Comparison of ENCODE assay signal across 12 mouse cellular contexts in the genomic region with DNA sequence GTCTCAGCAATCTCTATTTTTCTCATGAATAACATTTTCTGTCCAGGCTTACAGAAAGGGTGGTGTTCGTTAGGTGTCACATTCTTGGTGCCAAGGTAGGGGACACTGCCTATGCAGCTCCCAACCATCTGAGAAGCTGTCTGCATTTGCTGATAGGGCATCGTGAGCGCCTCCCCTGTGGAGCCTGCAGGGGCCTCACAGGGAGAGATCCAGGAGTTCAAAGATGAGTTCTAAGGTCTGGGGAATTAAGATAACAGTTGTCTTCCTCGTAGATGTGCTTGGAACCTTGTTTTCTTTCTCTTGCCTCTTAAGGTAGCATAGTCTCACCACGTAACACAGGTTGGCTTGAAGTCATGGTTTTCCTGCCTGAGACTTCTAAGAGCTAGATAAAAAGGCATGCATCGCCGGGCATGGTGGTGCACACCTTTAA. TPM values are rescaled to one million over a fixed set of nuclear protein-coding genes. Genes with fewer than 3 reads are reported as not detected.
DNase-seq lines count a peak whose midpoint lies in the region; ATAC-seq and TF ChIP-seq lines count a peak whose summit lies in the region.
"Had no signal": no experiment of that assay in that cellular context is flagged by ENCODE, and none has a peak within 500 bp of the region (broad histone marks: within the 10 kb centered on the region; RNA-seq: fewer than 3 reads in every experiment).

No protein-coding gene starts in this region.

- H3K27me3 ChIP-seq in heart, postnatal 0 days (ENCODE audit: control insufficient read depth, insufficient read depth, low read length) = no peaks in the 10 kb centered on the region
- H3K27me3 ChIP-seq in intestine, embryonic 15.5 days (replicated peaks) = no peaks in the 10 kb centered on the region
- no peaks in the 10 kb centered on the region for H3K27me3 ChIP-seq in hindbrain, embryonic 10.5 days (ENCODE audit: insufficient read depth, poor library complexity, severe bottlenecking)
- H3K27me3 ChIP-seq: midbrain, embryonic 12.5 days had no signal

- WGBS in heart, postnatal 0 days = 57% methylated on average over 7 of the region's 7 CpGs
- WGBS in bone marrow, adult 2 months = 44% methylated on average over 7 of the region's 7 CpGs
- WGBS in intestine, embryonic 15.5 days = 69% methylated on average over 7 of the region's 7 CpGs
- 74% methylated on average over 7 of the region's 7 CpGs for WGBS in hindbrain, embryonic 10.5 days

- no peak for TF ChIP-seq POLR2A in bone marrow, adult 2 months (IDR thresholded peaks at IDR 0.05; ENCODE audit: borderline replicate concordance, control insufficient read depth, low read depth, low read length)

- no peaks in the 10 kb centered on the region for H3K9me3 ChIP-seq in heart, postnatal 0 days (replicated peaks; ENCODE audit: control insufficient read depth, low read length)
- no peaks in the 10 kb centered on the region for H3K9me3 ChIP-seq in intestine, embryonic 15.5 days
- H3K9me3 ChIP-seq in hindbrain, embryonic 10.5 days = no peaks in the 10 kb centered on the region
- H3K9me3 ChIP-seq: midbrain, embryonic 12.5 days had no signal

- H3K9ac ChIP-seq in heart, postnatal 0 days (replicated peaks; ENCODE audit: low read depth, low read length) = no peak overlapping the region; the same call in 1 of the 2 replicates
- no peak overlapping the region for H3K9ac ChIP-seq in intestine, embryonic 15.5 days
- H3K9ac ChIP-seq: midbrain, embryonic 12.5 days had no signal

- no peak for TF ChIP-seq EP300 in heart, postnatal 0 days (IDR thresholded peaks at IDR 0.05; ENCODE audit: low read depth)

- H3K4me1 ChIP-seq in heart, postnatal 0 days (ENCODE audit: control insufficient read depth, insufficient read depth) = peaks cover 15% of the 10 kb centered on the region; the same call in 1 of the 2 replicates
- peaks cover 3% of the 10 kb centered on the region for H3K4me1 ChIP-seq in bone marrow, adult 2 months (ENCODE audit: control insufficient read depth, insufficient read depth, low read length)
- H3K4me1 ChIP-seq in intestine, embryonic 15.5 days (replicated peaks) = peaks cover 2% of the 10 kb centered on the region; the same call in 1 of the 2 replicates
- H3K4me1 ChIP-seq in hindbrain, embryonic 10.5 days (replicated peaks) = peaks cover 5% of the 10 kb centered on the region; the same call in 1 of the 2 replicates
- H3K4me1 ChIP-seq: midbrain, embryonic 12.5 days had no signal

- TF ChIP-seq CTCF in heart, postnatal 0 days (IDR thresholded peaks at IDR 0.05; ENCODE audit: low read depth) = no peak
- no peak for TF ChIP-seq CTCF in bone marrow, adult 2 months (IDR thresholded peaks at IDR 0.05; ENCODE audit: control insufficient read depth, insufficient read depth, low read length)

- intact Hi-C loops in heart, postnatal 25 days (cut with DNase I) = loop anchor here (1.0 to 2.0 kb wide), 2 partner anchors 35 to 84 kb away; partner anchors contain the start of gene Il10rb

- H3K4me2 ChIP-seq in heart, postnatal 0 days (ENCODE audit: low read depth, low read length) = no peak overlapping the region
- H3K4me2 ChIP-seq in intestine, embryonic 15.5 days (replicated peaks) = no peak overlapping the region
- H3K4me2 ChIP-seq: midbrain, embryonic 12.5 days had no signal

- no peak for DNase-seq in heart, postnatal 0 days (ENCODE audit: low spot score)
- no peak for DNase-seq in heart, postnatal 25 days (ENCODE audit: low spot score)
- peak; percentile 58 for DNase-seq in naive thymus-derived CD4-positive, alpha-beta T cell, adult 2 months (ENCODE audit: low read depth)
- DNase-seq in hindbrain, embryonic 10.5 days (ENCODE audit: low spot score) = no peak
- DNase-seq in layer of hippocampus, adult 9-11 months = no peak
- DNase-seq in gastrocnemius, postnatal 25 days = no peak

- H3K27ac ChIP-seq in heart, postnatal 0 days (ENCODE audit: low read depth) = peak overlapping the region; percentile 49; the same call in 1 of the 2 replicates
- peak overlapping the region; percentile 95 for H3K27ac ChIP-seq in bone marrow, adult 2 months (ENCODE audit: control insufficient read depth, insufficient read depth, low read depth, low read length, poor library complexity)
- 0 out of 2 replicates have a peak overlapping the region, but pooled peaks have one; percentile 6 for H3K27ac ChIP-seq in intestine, embryonic 15.5 days
- H3K27ac ChIP-seq in hindbrain, embryonic 10.5 days = no peak overlapping the region
- H3K27ac ChIP-seq: midbrain, embryonic 12.5 days had no signal

- 0 out of 2 replicates have a peak, but pooled peaks have one; percentile 3 for ATAC-seq in heart, postnatal 0 days (ENCODE audit: insufficient read depth, low read depth)
- ATAC-seq in intestine, embryonic 15.5 days = peak; percentile 92
- ATAC-seq: forebrain, embryonic 16.5 days had no signal

- H3K36me3 ChIP-seq in heart, postnatal 0 days (replicated peaks; ENCODE audit: control insufficient read depth, insufficient read depth, low read length) = no peaks in the 10 kb centered on the region
- no peaks in the 10 kb centered on the region for H3K36me3 ChIP-seq in intestine, embryonic 15.5 days
- H3K36me3 ChIP-seq in hindbrain, embryonic 10.5 days = no peaks in the 10 kb centered on the region
- H3K36me3 ChIP-seq: midbrain, embryonic 12.5 days had no signal

- no peak overlapping the region for H3K4me3 ChIP-seq in heart, postnatal 0 days (ENCODE audit: low read depth, low read length)
- H3K4me3 ChIP-seq in bone marrow, adult 2 months (replicated peaks; ENCODE audit: control insufficient read depth, low read depth, low read length) = no peak overlapping the region
- H3K4me3 ChIP-seq in intestine, embryonic 15.5 days (replicated peaks) = no peak overlapping the region
- no peak overlapping the region for H3K4me3 ChIP-seq in hindbrain, embryonic 10.5 days
- H3K4me3 ChIP-seq: left cerebral cortex, adult 2 months; midbrain, embryonic 12.5 days had no signal

RNA-seq across cellular contexts. Expression of gene Il10rb, which starts 35.9 kb away (rescaled TPM):
- 44.4 and 63.3 TPM in 2 replicates for total RNA-seq in heart, postnatal 0 days (2014; rRNA removed; ENCODE audit: low replicate concordance)
- 89.0 and 99.4 TPM in 2 replicates for polyA plus RNA-seq in heart, postnatal 0 days (2015; fragmentation: Nextera tagmentation; extraction: Ambion mirVana)
- 100 to 1,000 TPM in 1 of 2 experiments, 10 to 100 TPM in 1; 97.5 to 105 TPM for total RNA-seq in heart, postnatal 25 days (2021)
- polyA plus RNA-seq in bone marrow, adult 2 months (2011; ENCODE audit: insufficient read depth, insufficient read length, low replicate concordance, missing spikeins) = 24.1 and 25.9 TPM in 2 replicates
- 64.8 and 74.4 TPM in 2 replicates for polyA plus RNA-seq in intestine, embryonic 15.5 days (2015; fragmentation: Nextera tagmentation; extraction: Ambion mirVana)
- 7.1 and 8.6 TPM in 2 replicates for polyA plus RNA-seq in hindbrain, embryonic 10.5 days (2016; fragmentation: Nextera tagmentation; extraction: Ambion mirVana)
- 1 to 10 TPM; 5.0 to 6.3 TPM for total RNA-seq in gastrocnemius, postnatal 25 days (2021)

RNA-seq across cellular contexts. Expression of gene Ifnar1, which starts 43.2 kb away (rescaled TPM):
- total RNA-seq in heart, postnatal 0 days (2014; rRNA removed; ENCODE audit: low replicate concordance) = 32.6 and 42.6 TPM in 2 replicates
- polyA plus RNA-seq in heart, postnatal 0 days (2015; fragmentation: Nextera tagmentation; extraction: Ambion mirVana) = 23.7 and 24.0 TPM in 2 replicates
- total RNA-seq in heart, postnatal 25 days (2021) = 10 to 100 TPM; 30.5 to 39.7 TPM
- polyA plus RNA-seq in bone marrow, adult 2 months (2011; ENCODE audit: insufficient read depth, insufficient read length, low replicate concordance, missing spikeins) = 10.3 and 15.9 TPM in 2 replicates
- 40.1 and 42.0 TPM in 2 replicates for polyA plus RNA-seq in intestine, embryonic 15.5 days (2015; fragmentation: Nextera tagmentation; extraction: Ambion mirVana)
- 49.8 and 50.5 TPM in 2 replicates for polyA plus RNA-seq in hindbrain, embryonic 10.5 days (2016; fragmentation: Nextera tagmentation; extraction: Ambion mirVana)
- 10 to 100 TPM; 11.3 to 15.4 TPM for total RNA-seq in gastrocnemius, postnatal 25 days (2021)

RNA-seq across cellular contexts. Expression of gene Gm21970, which starts 50.3 kb away (rescaled TPM):
- 2.4 TPM in 1 of 2 replicates, not detected in the other for total RNA-seq in heart, postnatal 0 days (2014; rRNA removed; ENCODE audit: low replicate concordance)
- polyA plus RNA-seq in heart, postnatal 0 days (2015; fragmentation: Nextera tagmentation; extraction: Ambion mirVana) = 0.27 TPM in 1 of 2 replicates, not detected in the other
- total RNA-seq in heart, postnatal 25 days (2021) = not detected
- not detected in 2 replicates for polyA plus RNA-seq in bone marrow, adult 2 months (2011; ENCODE audit: insufficient read depth, insufficient read length, low replicate concordance, missing spikeins)
- not detected in 2 replicates for polyA plus RNA-seq in intestine, embryonic 15.5 days (2015; fragmentation: Nextera tagmentation; extraction: Ambion mirVana)
- not detected in 2 replicates for polyA plus RNA-seq in hindbrain, embryonic 10.5 days (2016; fragmentation: Nextera tagmentation; extraction: Ambion mirVana)
- not detected for total RNA-seq in gastrocnemius, postnatal 25 days (2021)
- total RNA-seq: adrenal gland, postnatal 25 days; left cerebral cortex, adult 2 months had no signal
- polyA plus RNA-seq: forebrain, embryonic 16.5 days; midbrain, embryonic 12.5 days had no signal
